Mouse (Mus musculus) left cerebral cortex, adult 11 months (tissue): Measurements from ENCODE around the gene Aspscr1.

Experiments used
- DNase-seq: peaks from one replicate; pipeline ENCODE4 v3.0.0; 2022; ENCODE audit warnings: low spot score

Aspscr1 gene

GRCm38 (mm10) chr11:120740981-120741380 lies 68.2 kb downstream of the Aspscr1 start:
- no peak for DNase-seq

GRCm38 (mm10) chr11:120744121-120744701 lies 71.4 kb downstream of the Aspscr1 start:
- no peak for DNase-seq

GRCm38 (mm10) chr11:120747974-120748373 lies 75.2 kb downstream of the Aspscr1 start:
- DNase-seq: no peak

- DNase-seq: no peak
Observed at GRCm38 (mm10) chr11:120749430-120749829, 76.7 kb downstream of the Aspscr1 start.

GRCm38 (mm10) chr11:120751606-120752005 lies 78.8 kb downstream of the Aspscr1 start:
- DNase-seq: no peak
